Mouse (Mus musculus): Measurements from ENCODE around the gene Ppme1. TPM values are rescaled to one million over a fixed set of nuclear protein-coding genes. Genes with fewer than 3 reads are reported as not detected.

Gene Ppme1
- total RNA-seq (2021), result 10 to 100 TPM; 38.3 to 43.4 TPM

DNA sequence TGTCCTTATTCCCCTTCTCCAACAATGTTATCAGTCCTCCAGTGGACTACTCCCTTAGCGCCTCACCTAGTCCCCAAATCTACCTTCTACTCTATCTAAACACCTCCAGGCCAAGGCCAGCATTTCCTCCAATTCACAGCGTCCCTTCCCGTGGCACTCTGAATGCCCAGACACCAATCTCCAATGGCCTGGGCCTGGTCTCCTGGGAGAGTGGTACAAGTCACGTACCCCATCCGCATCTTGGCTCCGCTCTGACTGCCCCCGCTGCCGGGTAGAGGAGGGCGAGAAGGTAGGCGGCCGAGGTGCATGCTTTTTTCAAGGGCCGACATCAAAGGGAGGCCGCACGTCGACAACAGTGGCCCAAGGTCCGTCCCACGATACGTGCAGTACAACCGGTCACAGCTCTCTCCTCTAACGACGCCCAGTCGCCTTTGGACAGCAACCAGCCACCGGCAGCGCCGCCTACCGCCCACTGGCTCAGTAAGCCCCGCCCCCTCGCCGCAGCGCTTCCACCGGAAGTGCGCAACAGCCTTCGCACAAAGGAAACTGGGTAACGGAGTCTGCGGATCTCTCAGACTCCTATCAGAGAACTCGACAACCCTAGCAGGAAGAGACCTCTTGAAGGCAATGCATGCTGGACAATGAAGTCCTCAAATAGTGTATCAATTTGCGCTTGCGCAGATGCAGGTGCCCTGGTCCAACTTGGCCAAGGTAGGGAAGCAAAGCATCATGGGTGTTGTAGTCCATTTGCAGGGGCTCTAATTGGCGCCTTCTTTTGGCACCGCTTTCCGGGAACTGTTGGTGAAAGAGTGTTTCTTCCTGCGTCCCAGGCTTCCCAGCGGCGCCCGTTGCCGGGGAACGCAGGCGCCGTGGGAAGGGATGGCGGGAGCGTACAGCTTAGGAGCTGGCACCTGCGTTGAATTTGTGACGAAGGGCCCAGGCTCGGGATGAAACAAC lies at the start of gene Ppme1, which contains the start of gene C2cd3:
Gene Ppme1, minus strand, starts transcription at position 813 of the 957 bp plus-strand sequence.
Gene C2cd3, plus strand, starts transcription at position 739 of the 957 bp plus-strand sequence.
- DNase-seq (ENCODE audit: low spot score), result peak; percentile 98
- intact Hi-C loops (cut with DNase I), result loop anchor here (10.0 kb wide), 1 partner anchor 213 kb away; no protein-coding TSS in a partner anchor

DNA sequence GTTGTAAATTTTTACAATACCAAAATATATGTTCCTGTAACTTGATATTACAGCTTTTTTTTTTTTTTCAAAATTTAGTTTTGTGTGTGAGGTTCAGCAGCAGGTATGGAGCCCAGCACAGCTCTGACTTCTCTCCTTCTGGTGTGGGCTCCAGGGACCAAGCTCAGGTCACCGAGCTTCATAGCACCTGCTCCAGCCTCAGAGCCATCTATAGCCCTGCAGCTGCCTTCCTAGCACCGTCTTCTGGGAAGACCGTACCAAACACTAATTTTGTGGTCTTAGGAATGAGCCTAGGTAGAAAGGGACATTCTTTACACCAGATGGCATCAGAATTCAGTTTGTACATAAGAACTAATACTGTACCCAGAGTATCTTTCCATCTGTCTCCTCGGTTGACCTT lies 36.6 kb upstream of the Ppme1 start:
- DNase-seq (ENCODE audit: low spot score), result no peak
- intact Hi-C loops (cut with DNase I), result no loop called here

DNA sequence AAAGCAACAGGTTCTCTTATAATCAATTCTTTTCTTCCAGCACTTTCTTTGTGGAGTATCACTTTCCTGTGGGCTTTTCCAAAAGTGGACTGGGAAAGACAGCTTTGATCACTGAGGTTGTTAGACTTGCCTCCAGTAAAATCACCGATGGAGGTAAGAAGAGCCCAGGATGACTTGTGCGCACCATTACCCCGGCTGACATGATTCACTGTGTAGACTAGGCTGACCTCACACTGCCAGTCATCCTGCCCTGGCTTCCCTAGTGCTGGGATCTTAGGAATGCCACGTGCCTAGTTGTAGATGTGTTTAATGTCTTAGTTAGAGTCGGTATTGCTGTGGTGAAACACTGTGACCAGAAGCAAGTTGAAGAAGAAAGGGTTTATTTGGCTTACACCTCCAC lies 35.6 kb upstream of the Ppme1 start:
- intact Hi-C loops (cut with DNase I), result no loop called here
- DNase-seq (ENCODE audit: low spot score), result no peak

DNA sequence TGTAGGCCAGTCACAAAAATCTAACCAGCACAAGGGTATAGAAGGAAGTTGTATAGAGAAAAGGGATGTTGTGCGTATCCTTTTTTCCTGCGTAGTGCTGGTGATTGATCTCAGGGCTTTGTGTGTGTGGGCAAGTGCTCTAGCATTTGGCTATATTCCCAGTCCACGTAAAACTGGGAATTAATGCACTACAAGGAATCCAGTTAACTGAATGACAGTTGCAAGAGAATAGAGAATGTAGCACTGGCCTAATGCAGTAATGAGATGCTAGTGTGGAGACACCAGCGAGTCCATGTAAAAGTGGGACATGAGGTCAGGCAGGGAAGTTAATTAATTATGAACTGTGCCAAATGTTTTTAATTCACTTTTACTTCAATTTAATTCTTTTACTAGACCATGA lies 30.6 kb upstream of the Ppme1 start:
- no peak for DNase-seq (ENCODE audit: low spot score)
- intact Hi-C loops (cut with DNase I), result no loop called here

DNA sequence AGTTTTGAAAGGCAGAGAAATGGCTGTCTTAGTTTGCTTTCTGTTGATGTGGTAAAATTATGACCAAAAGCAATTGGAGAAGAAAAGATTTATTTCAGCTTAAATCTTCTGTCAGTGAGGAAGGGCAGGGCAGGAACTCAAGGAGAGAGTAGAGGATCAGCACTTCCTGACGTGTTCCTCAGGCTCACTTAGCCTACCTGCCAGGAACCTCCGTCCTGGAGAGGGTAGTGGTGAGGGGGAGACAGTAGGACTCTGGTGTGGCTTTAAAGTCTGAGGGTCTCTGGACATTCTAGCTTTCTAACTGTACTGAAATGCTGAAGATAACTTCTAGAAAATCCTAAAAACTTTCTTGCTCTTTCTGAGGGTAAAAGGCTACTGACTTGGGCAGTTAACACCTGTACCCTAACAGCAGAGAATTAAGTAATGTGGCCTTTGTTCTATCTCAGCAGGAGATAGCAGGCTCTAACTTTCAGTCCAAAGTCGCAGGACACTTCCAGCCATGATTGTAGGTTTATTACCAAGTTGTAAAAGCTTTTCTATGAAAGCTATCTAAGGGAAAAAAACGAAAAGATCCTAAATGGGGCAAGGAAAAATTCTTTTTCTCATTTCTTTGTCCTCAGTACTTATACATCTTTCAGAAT lies 28.9 kb upstream of the Ppme1 start:
- DNase-seq (ENCODE audit: low spot score), result no peak
- intact Hi-C loops (cut with DNase I), result no loop called here

DNA sequence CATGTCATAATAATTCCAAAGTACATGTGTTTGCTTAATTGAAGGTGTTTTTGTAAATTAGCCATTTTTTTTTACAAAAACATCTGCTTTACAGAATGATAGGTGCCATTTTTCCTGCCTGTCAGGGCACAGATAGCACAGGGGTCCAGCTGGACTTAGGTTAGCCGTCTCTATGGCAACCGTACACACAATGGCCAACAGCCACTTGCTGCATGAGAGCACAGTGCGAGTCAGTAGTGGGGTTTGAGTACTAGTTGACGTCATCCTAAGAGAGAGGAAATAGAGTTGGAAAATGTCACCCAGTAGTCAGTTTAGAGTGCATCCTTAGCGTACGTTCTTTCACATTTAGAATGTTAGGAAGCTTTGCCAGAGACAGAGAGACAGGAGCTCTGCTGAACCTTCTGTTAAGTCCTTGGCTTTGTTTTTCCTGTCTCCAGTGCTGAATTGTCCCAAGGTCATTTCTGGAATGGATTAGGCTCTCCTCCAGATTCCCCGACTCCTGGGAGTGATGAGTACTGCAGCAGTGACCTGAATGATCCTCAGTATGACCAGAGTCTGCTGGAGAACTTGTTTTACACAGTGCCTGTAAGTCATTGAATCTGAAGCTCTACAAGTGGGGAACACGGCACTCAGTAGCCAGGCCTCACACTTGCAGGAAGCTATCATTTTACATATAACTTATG lies 27.3 kb upstream of the Ppme1 start:
- DNase-seq (ENCODE audit: low spot score), result no peak
- intact Hi-C loops (cut with DNase I), result no loop called here

DNA sequence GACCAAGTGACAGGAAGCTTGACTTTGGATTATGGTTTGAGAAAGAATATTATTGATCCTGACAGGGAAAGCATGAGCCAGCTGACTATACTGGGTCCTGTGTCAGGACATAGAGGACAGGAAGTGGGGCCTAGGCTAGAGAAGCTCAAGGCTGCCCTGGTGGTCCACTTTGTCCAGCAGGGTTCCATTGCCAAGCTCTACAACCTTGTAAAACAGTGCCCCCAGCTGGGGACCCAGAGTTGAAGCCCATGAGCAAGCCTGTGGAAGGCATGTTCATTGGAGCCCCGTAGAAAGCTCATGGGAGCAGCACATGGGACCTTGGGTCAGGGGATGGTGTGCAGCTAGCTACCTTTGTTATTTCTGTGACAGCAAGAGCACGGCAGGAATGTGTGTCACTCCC lies 20.2 kb upstream of the Ppme1 start:
- DNase-seq (ENCODE audit: low spot score), result no peak
- intact Hi-C loops (cut with DNase I), result no loop called here

DNA sequence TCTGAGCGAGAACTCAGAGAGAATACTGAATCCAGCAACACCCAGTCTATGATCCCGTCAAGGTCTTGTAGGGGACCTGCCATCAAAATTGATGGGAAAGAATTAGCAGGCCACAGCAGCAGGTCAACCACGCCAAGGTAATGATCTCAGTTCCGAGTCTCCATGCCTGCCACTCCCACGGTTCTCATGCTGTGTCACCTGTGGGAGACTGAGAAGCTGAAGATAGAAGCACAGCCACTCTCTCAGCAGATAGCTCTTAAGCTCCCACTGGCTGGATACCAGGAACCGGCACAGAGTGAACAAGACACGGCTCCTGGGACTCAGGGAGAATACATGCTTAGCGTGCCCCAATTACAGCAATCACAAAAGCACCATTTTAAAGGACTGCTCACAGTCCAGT lies 18.1 kb upstream of the Ppme1 start:
- no peak for DNase-seq (ENCODE audit: low spot score)

DNA sequence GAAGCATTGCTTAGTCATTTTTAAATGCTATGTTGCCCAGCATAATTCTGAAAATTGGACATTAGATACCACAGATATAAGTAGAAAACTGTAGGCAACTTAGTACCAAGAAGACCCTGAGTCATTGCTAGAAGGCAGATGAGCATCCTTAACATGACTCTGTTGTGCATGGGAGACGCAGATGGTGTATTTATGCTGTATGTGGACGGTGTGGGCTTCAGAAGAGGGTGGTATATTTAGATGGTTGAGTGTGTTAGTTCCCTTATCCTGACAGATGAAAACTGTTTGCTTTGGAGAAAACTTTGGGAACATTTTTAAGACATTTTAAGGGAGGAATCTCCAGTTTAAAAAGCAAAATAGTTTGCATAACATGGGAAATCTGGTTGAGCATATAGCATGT lies 16.1 kb upstream of the Ppme1 start:
- no peak for DNase-seq (ENCODE audit: low spot score)

More for the DNA sequence above, 18.1 kb upstream of the Ppme1 start:
- intact Hi-C loops (cut with DNase I), result no loop called here

DNA sequence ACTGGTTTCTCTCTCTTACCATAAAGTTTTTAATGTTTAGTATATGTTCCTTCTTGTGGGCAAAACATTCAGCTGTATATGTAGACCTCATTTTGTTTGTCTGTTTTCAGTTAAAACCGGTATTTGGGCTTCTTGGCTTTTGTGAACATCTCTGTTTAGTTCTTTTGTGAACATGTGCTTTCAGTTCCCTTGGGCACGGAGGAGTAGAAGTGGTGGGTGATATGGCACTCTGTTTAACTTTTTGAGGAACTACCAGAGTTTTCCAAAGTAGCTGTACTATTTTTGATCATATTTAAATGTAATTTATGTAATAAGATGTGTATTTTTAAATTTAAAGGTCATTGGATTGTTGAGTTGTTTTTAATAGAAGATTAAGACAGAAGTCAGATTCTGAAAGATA lies 11.1 kb upstream of the Ppme1 start:
- intact Hi-C loops (cut with DNase I), result no loop called here
- no peak for DNase-seq (ENCODE audit: low spot score)

More for the DNA sequence above, 16.1 kb upstream of the Ppme1 start:
- intact Hi-C loops (cut with DNase I), result no loop called here

DNA sequence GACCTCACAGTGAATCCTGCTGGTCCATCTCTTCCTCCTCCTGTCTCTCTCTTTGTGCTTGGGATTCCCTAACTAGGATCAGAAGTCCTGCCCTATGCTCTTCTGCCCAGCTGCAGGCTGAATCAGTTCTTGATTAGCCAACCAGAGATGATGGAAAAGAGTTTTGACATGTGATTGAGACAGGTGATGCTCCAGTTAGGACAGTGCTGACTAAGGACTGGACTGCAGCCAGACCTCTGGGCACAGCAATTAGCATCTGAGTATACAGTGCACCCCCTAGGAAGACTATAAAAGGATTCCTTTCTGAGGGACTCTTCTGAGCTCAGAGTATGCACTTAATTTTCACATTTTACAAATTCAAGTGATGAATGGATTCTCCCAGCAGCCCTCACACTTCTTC lies 9.1 kb upstream of the Ppme1 start:
- intact Hi-C loops (cut with DNase I), result no loop called here

DNA sequence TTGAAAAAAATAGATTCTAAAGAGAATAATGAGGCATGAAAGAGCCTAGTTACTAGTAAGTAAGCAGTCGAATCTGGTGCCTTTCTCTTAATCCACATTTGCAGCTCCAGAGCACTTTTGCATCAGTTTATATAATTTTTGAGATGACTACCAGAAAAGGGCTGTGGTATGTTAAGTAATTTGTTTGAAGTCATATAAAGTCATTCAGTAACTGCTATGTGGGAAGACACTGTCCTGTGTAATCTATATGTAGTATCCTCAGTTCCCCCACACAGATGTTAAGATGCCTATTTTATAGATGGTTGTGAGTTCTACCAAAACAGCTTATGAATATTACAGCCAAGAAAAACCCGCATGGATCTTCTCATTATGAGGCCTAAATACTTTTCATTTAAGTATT lies 6.2 kb upstream of the Ppme1 start:
- intact Hi-C loops (cut with DNase I), result loop anchor here (10.0 kb wide), 1 partner anchor 207 kb away; no protein-coding TSS in a partner anchor

More for the DNA sequence above, 9.1 kb upstream of the Ppme1 start:
- DNase-seq (ENCODE audit: low spot score), result no peak

DNA sequence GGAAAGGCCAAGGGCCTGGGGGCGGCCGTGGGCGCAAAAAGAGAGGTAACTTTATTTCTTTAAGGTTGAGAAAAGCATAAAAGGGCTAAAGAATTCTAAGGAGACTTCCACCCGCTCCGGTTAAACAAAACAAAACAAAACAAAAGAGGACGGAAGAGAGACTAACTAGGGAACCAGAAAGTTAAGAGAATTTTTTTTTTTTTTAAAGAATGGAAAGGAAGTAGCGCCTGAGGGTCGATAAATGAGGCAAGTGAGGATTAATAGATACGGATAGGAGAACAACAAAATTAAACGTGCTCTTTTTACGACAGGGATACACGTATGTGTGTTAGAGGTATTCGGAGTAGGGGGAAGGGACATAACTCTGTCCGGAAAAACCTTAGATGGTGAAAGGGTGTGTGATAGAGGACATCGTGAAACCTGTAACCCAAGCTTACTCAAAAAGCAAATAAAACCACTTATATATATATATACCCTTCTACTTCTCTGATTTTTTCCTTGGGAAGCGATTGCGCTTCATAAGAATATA lies 409 bp upstream of the Ppme1 start:
- intact Hi-C loops (cut with DNase I), result loop anchor here (10.0 kb wide), 1 partner anchor 212 kb away; no protein-coding TSS in a partner anchor
- no peak for DNase-seq (ENCODE audit: low spot score)

More for the DNA sequence above, 6.2 kb upstream of the Ppme1 start:
- no peak for DNase-seq (ENCODE audit: low spot score)

DNA sequence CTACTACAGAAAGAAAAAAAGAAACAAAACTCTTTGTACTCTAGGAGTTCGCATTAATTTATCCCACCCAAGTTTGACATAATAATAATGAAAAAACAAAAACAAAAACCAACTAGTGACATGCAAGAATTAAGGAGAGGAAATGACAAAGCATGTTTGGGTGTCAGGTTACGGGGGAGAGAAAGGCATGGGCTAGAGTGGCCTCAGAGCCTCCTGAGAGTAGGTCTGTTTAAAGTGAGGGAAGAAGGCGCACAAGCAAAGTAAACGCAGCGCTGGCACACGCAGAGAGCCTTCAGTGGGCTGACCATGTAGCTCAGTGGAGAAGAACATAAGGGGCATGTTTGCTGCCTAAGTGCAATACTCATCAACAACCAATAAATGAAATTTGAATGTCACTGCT lies 7.2 kb downstream of the Ppme1 start:
- DNase-seq (ENCODE audit: low spot score), result no peak
- intact Hi-C loops (cut with DNase I), result no loop called here

DNA sequence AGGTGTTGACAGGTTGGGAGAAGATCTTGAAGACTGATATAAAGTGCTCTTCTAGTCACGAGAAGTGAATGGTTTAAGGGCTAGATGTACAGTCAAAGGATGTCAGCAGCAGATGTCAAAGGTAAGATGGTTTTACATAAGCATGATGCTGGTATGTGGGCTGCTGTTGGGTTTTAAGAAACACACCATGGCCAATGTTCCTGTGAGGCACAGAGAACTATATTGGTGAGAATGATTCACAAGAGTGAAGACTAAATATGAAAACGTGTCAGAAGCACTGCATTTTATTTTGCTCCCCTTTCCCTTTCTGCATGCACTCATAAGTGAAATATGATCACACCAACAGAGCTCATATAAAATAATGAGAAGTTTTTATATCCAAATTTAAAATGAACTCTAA lies 8.9 kb downstream of the Ppme1 start:
- no peak for DNase-seq (ENCODE audit: low spot score)
- intact Hi-C loops (cut with DNase I), result no loop called here

DNA sequence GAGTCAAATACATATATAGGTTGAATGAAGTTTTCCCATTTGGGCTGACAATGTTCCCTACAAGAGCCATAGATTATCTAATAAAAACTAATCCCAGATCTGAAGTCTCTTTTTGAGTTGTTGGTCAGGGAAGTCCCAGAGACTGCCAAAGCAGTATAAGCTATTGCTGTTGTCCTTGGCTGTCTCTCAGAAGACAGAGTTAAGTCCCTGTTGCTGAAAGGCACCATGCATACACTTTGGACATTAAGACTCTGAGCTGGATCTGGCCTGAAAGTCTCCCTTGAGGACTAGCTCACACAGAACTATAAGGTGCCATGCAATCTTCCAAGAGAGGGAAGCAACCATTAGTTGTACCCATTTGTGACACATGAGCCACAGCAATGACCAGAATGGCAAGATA lies 14.3 kb downstream of the Ppme1 start:
- intact Hi-C loops (cut with DNase I), result no loop called here
- DNase-seq (ENCODE audit: low spot score), result no peak

DNA sequence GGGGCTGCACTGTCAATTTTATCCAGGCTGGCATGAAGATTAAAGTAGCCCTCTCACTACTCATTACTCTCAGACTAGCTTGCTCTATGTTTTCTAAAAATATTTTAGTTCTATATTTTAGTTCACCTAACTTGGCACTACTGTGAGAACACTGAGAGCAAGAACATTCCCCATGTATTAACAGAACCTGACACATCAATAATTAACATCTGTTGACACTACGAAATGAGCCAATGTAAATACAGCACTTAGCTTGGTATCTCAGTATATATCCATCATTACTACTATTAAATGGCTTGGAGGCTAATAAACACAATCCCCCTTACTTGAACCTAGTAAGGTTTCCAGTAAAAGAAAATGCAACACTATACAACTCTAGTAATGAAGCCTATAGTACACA lies 15.3 kb downstream of the Ppme1 start:
- DNase-seq (ENCODE audit: low spot score), result no peak
- intact Hi-C loops (cut with DNase I), result no loop called here

DNA sequence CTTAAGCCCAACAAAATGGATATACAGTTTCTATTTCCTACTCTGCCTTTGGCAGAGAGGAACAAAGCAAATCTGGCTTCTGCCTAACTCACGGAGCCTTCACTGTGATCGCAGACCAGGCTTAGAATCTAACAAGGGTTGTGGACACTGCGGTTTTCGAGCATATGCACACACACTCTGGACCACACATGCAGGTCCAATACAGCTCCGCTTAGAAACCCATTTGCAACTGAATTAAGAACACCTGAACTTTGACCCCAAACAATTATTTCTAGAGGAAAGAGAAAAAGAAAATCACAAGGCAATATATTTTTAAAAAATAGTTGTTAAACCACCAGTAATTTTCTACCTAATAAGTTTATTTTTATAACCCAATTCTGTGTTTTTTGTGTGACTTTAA lies 15.8 kb downstream of the Ppme1 start:
- intact Hi-C loops (cut with DNase I), result no loop called here
- no peak for DNase-seq (ENCODE audit: low spot score)

DNA sequence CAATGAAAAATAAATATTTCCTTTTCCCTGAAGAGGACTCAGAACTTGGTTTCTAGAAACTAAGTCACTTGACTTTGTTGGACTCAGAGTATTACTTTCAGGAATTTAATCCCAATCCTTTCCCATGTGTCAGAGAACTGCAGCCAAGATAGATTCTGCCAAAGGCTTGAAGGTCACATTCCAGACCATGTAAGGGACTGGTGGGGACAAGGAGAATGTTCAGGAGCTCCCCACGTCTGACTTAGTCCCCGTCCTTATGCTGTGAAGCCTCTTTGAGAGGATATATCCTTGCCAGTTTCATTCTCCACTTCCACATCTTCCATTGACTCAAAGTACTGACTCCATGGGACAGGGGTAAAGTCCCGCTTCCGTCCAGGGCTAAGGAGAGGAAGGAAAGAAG lies 17.1 kb downstream of the Ppme1 start:
- intact Hi-C loops (cut with DNase I), result no loop called here
- DNase-seq (ENCODE audit: low spot score), result no peak

DNA sequence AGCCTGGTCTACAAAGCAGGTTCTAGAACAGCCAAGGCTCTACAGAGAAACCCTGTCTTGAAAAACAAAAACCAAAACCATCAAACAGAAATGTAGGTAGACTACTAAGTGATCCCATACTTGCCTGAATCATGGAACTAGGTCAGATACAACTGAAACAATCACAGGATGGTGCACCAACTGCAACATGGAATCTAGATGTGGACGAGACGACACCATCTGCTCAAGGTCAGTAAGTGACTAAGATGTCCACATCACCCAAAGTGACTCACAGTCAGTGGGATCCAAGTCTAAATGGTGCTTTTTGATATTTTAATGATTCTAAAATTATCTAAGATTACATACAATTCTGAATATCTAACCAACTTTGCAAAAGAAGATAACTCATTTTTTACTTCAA lies 36.2 kb downstream of the Ppme1 start:
- DNase-seq (ENCODE audit: low spot score), result no peak
- intact Hi-C loops (cut with DNase I), result no loop called here
